Comparison of ENCODE assay signal across 18 mouse cellular contexts in genomic region chr5:140785240-140785872, GRCm38 (mm10). TPM values are rescaled to one million over a fixed set of nuclear protein-coding genes. Genes with fewer than 3 reads are reported as not detected.
DNase-seq lines count a peak whose midpoint lies in the region; ATAC-seq lines count a peak whose summit lies in the region.
"Had no signal": no experiment of that assay in that cellular context is flagged by ENCODE, and none has a peak within 500 bp of the region (broad histone marks: within the 10 kb centered on the region; RNA-seq: fewer than 3 reads in every experiment).

No protein-coding gene starts in this region.

- 77% methylated on average over 13 of the region's 13 CpGs for WGBS in hindbrain, embryonic 15.5 days
- WGBS in hindbrain, embryonic 14.5 days: 86% methylated on average over 13 of the region's 13 CpGs
- 83% methylated on average over 13 of the region's 13 CpGs for WGBS in midbrain, embryonic 16.5 days
- 84% methylated on average over 13 of the region's 13 CpGs for WGBS in midbrain, embryonic 15.5 days

- peak overlapping the region; percentile 44; the same call in 1 of the 2 replicates for H3K27ac ChIP-seq in hindbrain, embryonic 15.5 days (replicated peaks)
- no peak overlapping the region for H3K27ac ChIP-seq in hindbrain, embryonic 14.5 days
- H3K27ac ChIP-seq in midbrain, embryonic 16.5 days (ENCODE audit: low read length): peak overlapping the region; percentile 24; the same call in 1 of the 2 replicates
- H3K27ac ChIP-seq in midbrain, embryonic 15.5 days: no peak overlapping the region
- H3K27ac ChIP-seq: forebrain, embryonic 15.5 days; midbrain, embryonic 12.5 days had no signal

- H3K27me3 ChIP-seq in hindbrain, embryonic 15.5 days: no peaks in the 10 kb centered on the region
- no peaks in the 10 kb centered on the region for H3K27me3 ChIP-seq in hindbrain, embryonic 14.5 days (ENCODE audit: control insufficient read depth, insufficient read depth, low read length)
- H3K27me3 ChIP-seq in midbrain, embryonic 16.5 days (ENCODE audit: control insufficient read depth, insufficient read depth, low read depth, low read length): no peaks in the 10 kb centered on the region
- H3K27me3 ChIP-seq in midbrain, embryonic 15.5 days (replicated peaks): no peaks in the 10 kb centered on the region
- H3K27me3 ChIP-seq: forebrain, embryonic 15.5 days; midbrain, embryonic 12.5 days had no signal

- H3K4me1 ChIP-seq in hindbrain, embryonic 15.5 days (replicated peaks): peaks cover 23% of the 10 kb centered on the region
- peaks cover 15% of the 10 kb centered on the region for H3K4me1 ChIP-seq in hindbrain, embryonic 14.5 days (replicated peaks; ENCODE audit: control insufficient read depth, insufficient read depth, low read length)
- peaks cover 5% of the 10 kb centered on the region; the same call in 1 of the 2 replicates for H3K4me1 ChIP-seq in midbrain, embryonic 16.5 days (ENCODE audit: control insufficient read depth, insufficient read depth, low read length)
- H3K4me1 ChIP-seq in midbrain, embryonic 15.5 days: peaks cover 16% of the 10 kb centered on the region

- H3K9ac ChIP-seq in hindbrain, embryonic 15.5 days: no peak overlapping the region
- no peak overlapping the region for H3K9ac ChIP-seq in hindbrain, embryonic 14.5 days
- H3K9ac ChIP-seq in midbrain, embryonic 16.5 days (ENCODE audit: low read depth, low read length): no peak overlapping the region
- no peak overlapping the region for H3K9ac ChIP-seq in midbrain, embryonic 15.5 days
- H3K9ac ChIP-seq: forebrain, embryonic 15.5 days; midbrain, embryonic 12.5 days had no signal

- ATAC-seq in hindbrain, embryonic 15.5 days (ENCODE audit: low FRiP score, low read depth): no peak
- ATAC-seq in hindbrain, embryonic 14.5 days (ENCODE audit: low FRiP score): no peak
- no peak for ATAC-seq in midbrain, embryonic 16.5 days
- ATAC-seq in midbrain, embryonic 15.5 days (replicated peaks): no peak
- ATAC-seq: forebrain, embryonic 15.5 days; inflammation-experienced regulatory T-cells, adult 6 months had no signal

- peak; percentile 95 for DNase-seq in heart, adult 11 months
- no peak for DNase-seq in heart, postnatal 4 days
- no peak for DNase-seq in hindbrain, embryonic 14.5 days (ENCODE audit: low spot score)
- DNase-seq in urinary bladder, postnatal 4 days (ENCODE audit: low spot score in 2 of 2): no peak
- DNase-seq: cerebellum, adult 11-12 months; cerebellum, postnatal 36 days; kidney, adult 8-10 months; kidney, postnatal 4 days; lung, adult 18-20 months; thymus, adult 18-20 months had no signal

- peaks cover 26% of the 10 kb centered on the region for H3K36me3 ChIP-seq in hindbrain, embryonic 15.5 days
- peaks cover 39% of the 10 kb centered on the region for H3K36me3 ChIP-seq in hindbrain, embryonic 14.5 days (replicated peaks; ENCODE audit: control insufficient read depth, insufficient read depth)
- peaks cover 18% of the 10 kb centered on the region for H3K36me3 ChIP-seq in midbrain, embryonic 16.5 days (ENCODE audit: control insufficient read depth, insufficient read depth, low read length)
- peaks cover 20% of the 10 kb centered on the region for H3K36me3 ChIP-seq in midbrain, embryonic 15.5 days (replicated peaks)

- H3K4me3 ChIP-seq in hindbrain, embryonic 15.5 days: no peak overlapping the region
- H3K4me3 ChIP-seq in hindbrain, embryonic 14.5 days (replicated peaks; ENCODE audit: low read length): no peak overlapping the region
- no peak overlapping the region for H3K4me3 ChIP-seq in midbrain, embryonic 16.5 days (ENCODE audit: low read depth, low read length)
- no peak overlapping the region for H3K4me3 ChIP-seq in midbrain, embryonic 15.5 days
- H3K4me3 ChIP-seq: erythroblast, embryonic 14.5 days; forebrain, embryonic 15.5 days; midbrain, embryonic 12.5 days; myocyte had no signal

- no peak overlapping the region for H3K4me2 ChIP-seq in hindbrain, embryonic 15.5 days
- no peak overlapping the region for H3K4me2 ChIP-seq in hindbrain, embryonic 14.5 days (replicated peaks)
- no peak overlapping the region for H3K4me2 ChIP-seq in midbrain, embryonic 16.5 days (ENCODE audit: low read length)
- H3K4me2 ChIP-seq in midbrain, embryonic 15.5 days: no peak overlapping the region
- H3K4me2 ChIP-seq: forebrain, embryonic 15.5 days; midbrain, embryonic 12.5 days had no signal

- no peaks in the 10 kb centered on the region for H3K9me3 ChIP-seq in hindbrain, embryonic 15.5 days
- no peaks in the 10 kb centered on the region for H3K9me3 ChIP-seq in hindbrain, embryonic 14.5 days (ENCODE audit: control insufficient read depth, low read length)
- no peaks in the 10 kb centered on the region for H3K9me3 ChIP-seq in midbrain, embryonic 16.5 days (replicated peaks; ENCODE audit: control insufficient read depth, low read length, poor library complexity, severe bottlenecking)
- H3K9me3 ChIP-seq in midbrain, embryonic 15.5 days: no peaks in the 10 kb centered on the region
- H3K9me3 ChIP-seq: forebrain, embryonic 15.5 days; midbrain, embryonic 12.5 days had no signal

RNA-seq across cellular contexts. Expression of gene Gna12, which starts 44.9 kb away (rescaled TPM):
- total RNA-seq in heart, postnatal 4 days (2021): 10 to 100 TPM; 85.9 to 86.8 TPM
- polyA plus RNA-seq in hindbrain, embryonic 15.5 days (2015; fragmentation: Nextera tagmentation; extraction: Ambion mirVana): 62.0 and 70.0 TPM in 2 replicates
- polyA plus RNA-seq in hindbrain, embryonic 14.5 days (2014; fragmentation: Nextera tagmentation; extraction: Ambion mirVana): 23.8 and 25.0 TPM in 2 replicates
- polyA plus RNA-seq in midbrain, embryonic 16.5 days (2015; fragmentation: Nextera tagmentation; extraction: Ambion mirVana): 9.3 and 11.0 TPM in 2 replicates
- polyA plus RNA-seq in midbrain, embryonic 15.5 days (2015; fragmentation: Nextera tagmentation; extraction: Ambion mirVana): 49.8 and 63.1 TPM in 2 replicates

Comparison
In these comparisons a context has a peak if more than half of its experiments do, and no peak if none do; other contexts are left out.
1. H3K27ac ChIP-seq: peak in hindbrain, embryonic 15.5 days (single experiment) and midbrain, embryonic 16.5 days (single experiment); none in hindbrain, embryonic 14.5 days (single experiment) and midbrain, embryonic 15.5 days (single experiment).